Mouse (Mus musculus): ENCODE results near the gene B4galt4.
"Not testable (repeated sequence)": the region's sequence is repeated elsewhere in the genome, so short reads cannot be mapped to it uniquely, and the experiment has no call there.

B4galt4 gene

DNA sequence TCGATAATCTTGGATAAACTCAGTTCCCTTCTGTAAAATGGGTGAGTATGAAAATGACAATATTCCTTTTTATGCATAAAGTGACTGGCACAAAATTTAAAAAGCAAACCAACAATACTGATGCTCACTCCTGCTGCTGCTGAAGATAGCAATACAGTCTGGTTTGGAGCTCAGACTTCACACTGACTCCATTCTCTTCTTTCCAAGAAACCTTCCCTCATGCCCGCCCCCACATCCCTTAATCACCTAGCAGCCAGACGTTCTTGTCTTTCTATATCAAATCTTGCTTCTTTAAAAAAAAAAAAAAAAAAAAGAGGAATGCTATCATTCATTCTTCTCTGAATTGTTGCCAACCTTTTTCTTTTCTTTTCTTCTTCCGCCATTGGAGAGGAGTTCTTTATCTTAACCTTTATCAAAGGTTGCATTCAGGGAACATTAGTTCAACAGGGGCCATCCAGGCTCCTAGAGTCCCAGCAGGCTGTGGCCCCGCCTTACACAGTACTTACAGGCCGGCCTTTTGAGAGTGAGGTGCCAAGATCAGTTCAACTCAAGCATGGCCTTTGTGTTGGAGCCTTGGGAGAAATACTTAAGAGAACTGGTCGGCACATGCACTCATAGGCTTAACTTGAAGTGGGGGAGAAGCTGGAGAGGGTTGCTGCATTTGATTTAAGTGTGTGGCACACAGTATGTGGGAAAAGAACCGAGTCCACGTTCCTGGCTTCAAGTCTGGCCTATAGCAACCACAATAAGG lies 36.4 kb upstream of the B4galt4 start:
- Histone ChIP-seq H3K27me3 (ENCODE audit: insufficient read depth, low read length) (peaks cover 47% of the 10 kb centered on the region), H3K9me3 (ENCODE audit: low read length) (no peaks in the 10 kb centered on the region), H3K4me3 (replicated peaks; ENCODE audit: low read length) (no peak overlapping the region), H3K4me1 (replicated peaks; ENCODE audit: low read depth, low read length) (peaks cover 7% of the 10 kb centered on the region), H3K36me3 (ENCODE audit: insufficient read depth, low read length) (no peaks in the 10 kb centered on the region)
- TF ChIP-seq NANOG (IDR thresholded peaks at IDR 0.05; ENCODE audit: borderline replicate concordance, low read length) (no peak), CTCF (conservative IDR thresholded peaks at IDR 0.05; ENCODE audit: low read length) (no peak), POU5F1 (IDR thresholded peaks at IDR 0.05; ENCODE audit: borderline replicate concordance, low read length) (no peak)

DNA sequence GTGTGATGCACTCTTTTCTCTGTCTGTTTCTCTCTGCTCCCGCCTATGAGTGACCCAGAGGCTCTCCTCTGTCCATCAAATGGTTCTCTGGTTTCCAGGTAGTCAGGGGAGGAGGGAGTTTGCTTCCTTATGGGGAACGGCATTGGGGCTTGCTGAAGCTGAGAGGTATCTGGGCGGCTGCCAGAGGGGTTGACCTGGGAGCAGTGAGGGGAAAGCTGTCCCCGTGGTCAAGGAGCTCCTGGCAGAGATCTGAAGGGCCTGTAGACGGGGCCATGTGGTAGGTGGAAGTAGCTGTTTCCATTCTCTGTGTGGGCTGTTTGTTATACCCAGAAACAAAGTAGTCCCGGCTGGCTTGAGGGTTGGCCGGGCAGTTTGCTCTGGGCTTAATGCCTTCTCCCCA lies 35.3 kb upstream of the B4galt4 start:
- Histone ChIP-seq H3K27me3 (ENCODE audit: insufficient read depth, low read length) (peaks cover 58% of the 10 kb centered on the region), H3K4me1 (replicated peaks; ENCODE audit: low read depth, low read length) (peaks cover 1% of the 10 kb centered on the region), H3K36me3 (ENCODE audit: insufficient read depth, low read length) (no peaks in the 10 kb centered on the region), H3K9me3 (ENCODE audit: low read length) (no peaks in the 10 kb centered on the region), H3K4me3 (replicated peaks; ENCODE audit: low read length) (no peak overlapping the region)
- TF ChIP-seq CTCF (conservative IDR thresholded peaks at IDR 0.05; ENCODE audit: low read length), result no peak
- TF ChIP-seq POU5F1 (IDR thresholded peaks at IDR 0.05; ENCODE audit: borderline replicate concordance, low read length), result no peak
- no peak for TF ChIP-seq NANOG (IDR thresholded peaks at IDR 0.05; ENCODE audit: borderline replicate concordance, low read length)

DNA sequence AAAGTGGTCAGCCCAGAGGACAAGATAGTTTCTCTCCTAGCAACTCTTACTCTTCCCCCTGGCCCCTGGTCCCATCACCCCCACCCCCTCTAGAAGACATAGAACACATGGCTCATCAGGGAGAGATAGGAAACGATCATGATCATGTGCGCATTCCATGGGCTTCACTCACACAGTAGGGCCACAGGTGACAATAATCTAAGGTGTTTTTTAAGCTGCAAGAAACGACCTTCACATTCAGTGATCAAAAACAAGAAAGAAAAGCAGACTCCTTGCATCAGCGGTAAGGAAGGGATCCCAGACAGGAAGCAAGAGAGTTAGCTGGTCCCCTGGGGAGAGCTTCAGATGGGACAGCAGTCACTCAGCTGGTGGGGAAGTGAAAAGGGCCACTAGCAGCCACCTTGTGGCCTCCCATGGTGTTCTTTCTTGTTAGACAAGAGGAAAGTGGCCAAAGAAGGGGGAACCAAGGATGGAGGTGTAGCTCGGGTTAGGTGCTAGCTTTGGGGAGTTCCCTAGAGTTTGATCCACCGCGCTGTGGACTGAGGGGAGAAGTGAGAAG lies 33.0 kb upstream of the B4galt4 start:
- Histone ChIP-seq H3K9me3 (ENCODE audit: low read length) (no peaks in the 10 kb centered on the region), H3K36me3 (ENCODE audit: insufficient read depth, low read length) (no peaks in the 10 kb centered on the region), H3K4me3 (replicated peaks; ENCODE audit: low read length) (no peak overlapping the region), H3K4me1 (replicated peaks; ENCODE audit: low read depth, low read length) (peaks cover 4% of the 10 kb centered on the region; the same call in 1 of the 2 replicates), H3K27me3 (ENCODE audit: insufficient read depth, low read length) (peaks cover 80% of the 10 kb centered on the region)
- TF ChIP-seq NANOG (IDR thresholded peaks at IDR 0.05; ENCODE audit: borderline replicate concordance, low read length), result no peak
- no peak for TF ChIP-seq CTCF (conservative IDR thresholded peaks at IDR 0.05; ENCODE audit: low read length)
- TF ChIP-seq POU5F1 (IDR thresholded peaks at IDR 0.05; ENCODE audit: borderline replicate concordance, low read length), result no peak

DNA sequence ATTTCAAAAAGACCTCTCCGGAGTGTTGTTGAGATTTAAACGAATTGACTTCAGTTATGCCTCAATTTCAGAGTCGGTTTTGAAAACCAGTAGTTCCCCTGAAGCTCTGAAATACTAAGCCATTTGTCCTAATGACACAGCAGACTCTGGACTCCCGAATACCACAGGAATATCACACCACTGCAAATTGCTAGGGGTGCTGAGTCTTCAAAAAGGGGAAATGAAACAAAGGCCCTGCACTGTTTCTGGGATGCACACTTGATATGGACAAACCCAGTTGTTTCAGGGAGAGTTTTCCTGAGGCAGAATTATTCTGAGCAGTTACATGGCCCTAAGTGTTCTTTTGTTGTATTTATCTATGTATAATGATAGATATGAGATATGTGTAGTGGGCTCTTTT lies 30.8 kb upstream of the B4galt4 start:
- no peaks in the 10 kb centered on the region for H3K9me3 ChIP-seq (ENCODE audit: low read length)
- no peak overlapping the region for H3K4me3 ChIP-seq (replicated peaks; ENCODE audit: low read length)
- peaks cover 77% of the 10 kb centered on the region for H3K27me3 ChIP-seq (ENCODE audit: insufficient read depth, low read length)
- no peaks in the 10 kb centered on the region for H3K36me3 ChIP-seq (ENCODE audit: insufficient read depth, low read length)
- peaks cover 4% of the 10 kb centered on the region; the same call in 1 of the 2 replicates for H3K4me1 ChIP-seq (replicated peaks; ENCODE audit: low read depth, low read length)
- TF ChIP-seq CTCF (conservative IDR thresholded peaks at IDR 0.05; ENCODE audit: low read length), result no peak
- no peak for TF ChIP-seq NANOG (IDR thresholded peaks at IDR 0.05; ENCODE audit: borderline replicate concordance, low read length)
- TF ChIP-seq POU5F1 (IDR thresholded peaks at IDR 0.05; ENCODE audit: borderline replicate concordance, low read length), result no peak

DNA sequence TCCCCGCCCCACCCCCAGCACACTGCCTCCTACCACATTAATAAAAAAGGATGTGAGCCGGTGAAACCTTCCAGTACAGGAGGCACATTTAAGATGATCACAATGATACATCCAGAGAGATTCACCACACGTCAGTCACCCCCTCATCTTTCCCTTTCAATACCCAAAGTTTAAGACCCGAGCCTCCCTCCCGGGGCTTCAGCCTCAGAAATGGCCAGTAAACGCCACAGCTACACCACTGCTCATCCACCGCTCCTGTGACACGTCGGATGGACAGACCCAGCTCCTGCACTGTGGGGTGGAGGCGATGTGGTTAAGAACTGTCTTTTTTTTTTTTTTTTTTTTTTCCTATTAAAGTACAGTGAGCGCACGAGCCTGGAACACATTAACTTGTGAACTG lies 30.0 kb upstream of the B4galt4 start:
- TF ChIP-seq POU5F1 (IDR thresholded peaks at IDR 0.05; ENCODE audit: borderline replicate concordance, low read length), result no peak
- TF ChIP-seq NANOG (IDR thresholded peaks at IDR 0.05; ENCODE audit: borderline replicate concordance, low read length), result no peak
- TF ChIP-seq CTCF (conservative IDR thresholded peaks at IDR 0.05; ENCODE audit: low read length), result no peak
- Histone ChIP-seq H3K4me3 (replicated peaks; ENCODE audit: low read length) (peak overlapping the region; percentile 80), H3K9me3 (ENCODE audit: low read length) (no peaks in the 10 kb centered on the region), H3K36me3 (ENCODE audit: insufficient read depth, low read length) (no peaks in the 10 kb centered on the region), H3K27me3 (ENCODE audit: insufficient read depth, low read length) (peaks cover 68% of the 10 kb centered on the region), H3K4me1 (replicated peaks; ENCODE audit: low read depth, low read length) (peaks cover 4% of the 10 kb centered on the region; the same call in 1 of the 2 replicates)

DNA sequence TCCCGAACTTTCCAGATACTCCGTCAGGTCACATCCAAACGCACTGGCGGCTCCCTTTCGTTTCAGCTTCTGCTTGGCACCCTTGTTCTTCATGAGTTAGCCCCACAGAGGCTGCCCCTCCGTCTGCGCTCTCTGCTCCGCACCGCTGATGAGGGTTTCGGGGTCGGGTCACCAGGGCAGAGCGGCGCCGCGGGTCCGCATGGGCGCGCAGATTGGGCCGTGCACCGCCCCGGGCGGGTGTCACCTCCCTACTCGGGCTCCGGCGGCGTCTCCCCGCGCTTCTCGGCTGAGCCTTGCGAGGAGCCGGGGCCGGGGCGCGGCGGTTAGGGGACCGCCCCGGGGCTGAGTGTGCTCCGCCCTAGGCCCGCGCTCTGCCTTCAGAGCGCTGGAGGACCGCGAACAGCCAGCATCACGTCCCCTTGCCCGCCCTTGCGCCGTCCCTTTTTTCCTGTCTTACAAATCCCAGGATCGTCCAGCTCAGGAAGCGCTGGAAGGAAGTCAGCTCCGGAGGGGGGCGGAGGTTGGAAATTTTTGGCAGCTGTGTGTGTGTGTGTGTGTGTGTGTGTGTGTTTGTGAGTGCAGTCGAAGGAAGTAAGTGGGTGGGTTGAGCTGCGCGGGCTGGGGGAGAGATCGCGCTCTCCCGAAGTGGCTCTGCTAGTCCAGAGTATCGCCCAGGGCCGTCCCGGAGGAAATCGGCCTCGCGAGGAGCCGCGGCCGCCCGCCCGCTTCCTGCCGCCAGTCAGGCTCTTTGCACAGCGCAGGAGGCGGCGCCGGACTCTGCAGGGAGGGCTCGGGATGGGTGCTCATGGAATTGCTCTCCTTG lies 29.3 kb upstream of the B4galt4 start, which contains the start of gene Arhgap31:
Arhgap31 (minus strand) TSS at position 694 of the 823 bp plus-strand sequence.
- Histone ChIP-seq H3K27me3 (ENCODE audit: insufficient read depth, low read length) (peaks cover 61% of the 10 kb centered on the region), H3K4me3 (replicated peaks; ENCODE audit: low read length) (peak within 1 kb of the TSS; percentile 80), H3K4me1 (replicated peaks; ENCODE audit: low read depth, low read length) (peaks cover 4% of the 10 kb centered on the region; the same call in 1 of the 2 replicates), H3K36me3 (ENCODE audit: insufficient read depth, low read length) (no peaks in the 10 kb centered on the region), H3K9me3 (ENCODE audit: low read length) (no peaks in the 10 kb centered on the region)
- no peak for TF ChIP-seq CTCF (conservative IDR thresholded peaks at IDR 0.05; ENCODE audit: low read length)
- TF ChIP-seq POU5F1 (IDR thresholded peaks at IDR 0.05; ENCODE audit: borderline replicate concordance, low read length), result no peak
- TF ChIP-seq NANOG (IDR thresholded peaks at IDR 0.05; ENCODE audit: borderline replicate concordance, low read length), result no peak

DNA sequence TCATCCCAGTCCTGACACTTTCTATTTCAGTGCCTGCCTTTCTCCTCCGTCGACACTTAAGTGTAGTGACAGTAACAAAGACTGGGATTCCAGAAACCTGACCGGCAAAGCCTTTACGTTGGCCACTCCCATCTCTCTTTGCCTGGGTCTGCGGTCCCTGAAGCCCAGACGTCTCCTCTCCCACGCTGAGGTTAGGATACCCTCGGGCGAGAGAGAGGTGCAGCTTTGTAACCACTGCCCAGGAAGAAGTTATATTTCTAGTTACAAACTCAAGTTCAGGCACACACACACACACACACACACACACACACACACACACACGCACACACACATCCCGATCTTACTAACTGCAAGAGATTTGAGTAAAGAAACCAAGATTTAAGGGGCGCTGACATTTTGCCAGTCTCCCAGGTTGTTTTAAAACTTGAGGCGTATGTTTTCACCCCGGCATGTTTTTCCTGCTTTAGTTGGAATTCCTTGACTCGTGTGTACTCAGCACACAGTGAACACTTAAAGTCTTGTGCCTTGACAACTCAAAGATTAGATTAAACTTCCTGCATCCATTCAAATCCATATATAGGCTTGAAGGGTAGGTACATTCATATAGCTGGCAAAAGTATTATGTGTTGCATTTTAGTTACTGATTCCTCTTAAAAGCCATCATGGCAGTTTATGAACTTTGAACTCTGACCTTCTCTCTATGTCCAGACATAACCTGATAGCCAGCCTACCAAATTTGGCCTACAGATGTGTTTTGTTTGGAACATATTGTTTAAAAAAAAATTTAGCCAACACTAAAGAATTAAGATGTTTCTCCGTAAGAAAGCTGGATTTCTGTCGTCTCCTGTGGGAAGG lies 28.4 kb upstream of the B4galt4 start:
- peaks cover 4% of the 10 kb centered on the region; the same call in 1 of the 2 replicates for H3K4me1 ChIP-seq (replicated peaks; ENCODE audit: low read depth, low read length)
- H3K9me3 ChIP-seq (ENCODE audit: low read length), result no peaks in the 10 kb centered on the region

DNA sequence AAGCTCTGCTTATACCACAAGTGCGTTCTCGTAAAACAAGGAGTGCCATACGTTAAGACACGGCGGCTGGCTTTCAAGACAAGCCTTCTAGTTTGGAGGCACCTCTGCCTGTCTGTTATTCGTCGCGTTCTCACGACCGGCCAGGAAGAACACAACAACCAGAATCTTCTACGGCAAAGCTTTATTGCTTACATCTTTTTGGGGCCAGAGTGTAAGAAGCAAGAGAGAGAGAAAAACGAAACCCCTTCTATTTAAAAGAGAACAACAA lies 27.9 kb upstream of the B4galt4 start:
- H3K4me1 ChIP-seq (replicated peaks; ENCODE audit: low read depth, low read length); H3K36me3 ChIP-seq (ENCODE audit: insufficient read depth, low read length); H3K9me3 ChIP-seq (ENCODE audit: low read length); H3K4me3 ChIP-seq (replicated peaks; ENCODE audit: low read length): not testable (repeated sequence)
- H3K27me3 ChIP-seq (ENCODE audit: insufficient read depth, low read length), result peaks cover 48% of the 10 kb centered on the region

More for the DNA sequence above, 28.4 kb upstream of the B4galt4 start:
- Histone ChIP-seq H3K36me3 (ENCODE audit: insufficient read depth, low read length) (no peaks in the 10 kb centered on the region), H3K27me3 (ENCODE audit: insufficient read depth, low read length) (peaks cover 54% of the 10 kb centered on the region), H3K4me3 (replicated peaks; ENCODE audit: low read length) (peak overlapping the region; percentile 80)
- TF ChIP-seq CTCF (conservative IDR thresholded peaks at IDR 0.05; ENCODE audit: low read length), result no peak

Data from E14TG2a.4 (cell line).